Mouse (Mus musculus) MEL (cell line): ENCODE measurements around the gene Echdc3.

ENCODE experiments used
- CHD1 ChIP-seq: IDR thresholded peaks from 2 replicates; pipeline ENCODE4 v1.6.1; 2012; ENCODE audit warnings: low read depth, mild to moderate bottlenecking, inconsistent platforms, low read length, improper control_type of control experiment
- CHD2 ChIP-seq: IDR thresholded peaks from 2 replicates; pipeline ENCODE4 v1.6.1; 2011; ENCODE audit warnings: low read length, improper control_type of control experiment
- CTCF ChIP-seq, 3 experiments: IDR thresholded peaks in 2 of 3; conservative IDR thresholded peaks in 1 of 3; 2 replicates each; pipeline ENCODE4 v1.5.1; 2011 to 2012; ENCODE audit warnings: low read length in 3 of 3, low read depth in 2 of 3, mild to moderate bottlenecking in 2 of 3, improper control_type of control experiment in 1 of 3, inconsistent platforms in 1 of 3, mixed read lengths in 1 of 3, moderate library complexity in 1 of 3; ENCODE audit not compliant: control insufficient read depth in 1 of 3, insufficient read depth in 1 of 3, poor library complexity in 1 of 3, severe bottlenecking in 1 of 3
- EP300 ChIP-seq, 2 experiments: IDR thresholded peaks; 2 replicates each; pipeline ENCODE4 v1.6.1; 2011; ENCODE audit warnings: improper control_type of control experiment in 2 of 2, low read length in 2 of 2, low read depth in 1 of 2, mild to moderate bottlenecking in 1 of 2
- GABPA ChIP-seq: IDR thresholded peaks from 2 replicates; pipeline ENCODE4 v1.6.1; 2012; ENCODE audit warnings: low read depth, mild to moderate bottlenecking, inconsistent platforms, low read length, improper control_type of control experiment, moderate library complexity
- GATA1 ChIP-seq: IDR thresholded peaks from 2 replicates; pipeline ENCODE4 v1.6.1; 2011; ENCODE audit warnings: low read depth, low read length, improper control_type of control experiment
- KAT2A ChIP-seq: conservative IDR thresholded peaks from 2 replicates; pipeline ENCODE4 v1.6.1; 2012; ENCODE audit warnings: low read depth, low read length, improper control_type of control experiment, inconsistent platforms
- MAX ChIP-seq: IDR thresholded peaks from 2 replicates; pipeline ENCODE4 v1.6.1; 2011; ENCODE audit warnings: low read length, improper control_type of control experiment
- NRF1 ChIP-seq: IDR thresholded peaks from 2 replicates; pipeline ENCODE4 v1.6.1; 2014; ENCODE audit warnings: low read depth, mild to moderate bottlenecking, inconsistent platforms, low read length, improper control_type of control experiment, moderate library complexity; ENCODE audit not compliant: poor library complexity, insufficient read depth, severe bottlenecking
- POLR2A ChIP-seq, 2 experiments: IDR thresholded peaks; 2 replicates each; pipeline ENCODE4 v1.6.1; 2011 to 2012; ENCODE audit warnings: low read length in 2 of 2, mild to moderate bottlenecking in 2 of 2, control low read depth in 1 of 2, improper control_type of control experiment in 1 of 2, low read depth in 1 of 2, moderate library complexity in 1 of 2; ENCODE audit not compliant: control insufficient read depth in 1 of 2, insufficient read depth in 1 of 2, poor library complexity in 1 of 2
- SMC3 ChIP-seq: IDR thresholded peaks from 2 replicates; pipeline ENCODE4 v1.6.1; 2011; ENCODE audit warnings: low read depth, low read length, improper control_type of control experiment
- TAL1 ChIP-seq: IDR thresholded peaks from 2 replicates; pipeline ENCODE4 v1.6.1; 2012; ENCODE audit warnings: mild to moderate bottlenecking, inconsistent platforms, low read length, moderate library complexity, mixed read lengths
- USF1 ChIP-seq: IDR thresholded peaks from 2 replicates; pipeline ENCODE4 v1.6.1; 2014; ENCODE audit warnings: low read depth, mild to moderate bottlenecking, inconsistent platforms, low read length, improper control_type of control experiment, moderate library complexity
- ZNF384 ChIP-seq: IDR thresholded peaks from 2 replicates; pipeline ENCODE4 v1.6.1; 2012; ENCODE audit warnings: low read depth, mild to moderate bottlenecking, inconsistent platforms, low read length, improper control_type of control experiment

DNA sequence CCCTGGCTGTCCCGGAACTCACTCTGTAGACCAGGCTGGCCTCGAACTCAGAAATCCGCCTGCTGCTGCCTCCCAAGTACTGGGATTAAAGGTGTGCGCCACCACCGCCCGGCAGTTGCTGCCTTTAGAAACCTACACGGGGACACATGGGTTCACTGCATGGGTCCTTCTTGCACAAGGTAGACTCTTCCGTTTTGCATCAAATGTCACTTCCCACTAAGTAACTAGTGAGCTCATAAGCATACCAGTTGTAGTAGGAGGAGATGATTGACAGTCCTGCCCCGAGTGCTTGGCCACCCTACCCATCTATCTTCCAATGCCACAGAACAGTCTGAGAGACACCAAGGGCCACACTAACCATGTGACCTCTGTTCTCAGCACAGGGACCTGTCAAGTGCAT lies 53.6 kb downstream of the Echdc3 start:
- TF ChIP-seq SMC3 = no peak
- no peak for TF ChIP-seq TAL1
- TF ChIP-seq CTCF (IDR thresholded peaks at IDR 0.05 in 2 of 3, conservative IDR thresholded peaks at IDR 0.05 in 1 of 3; ENCODE audit: control insufficient read depth in 1 of 3, insufficient read depth in 1 of 3, low read depth in 2 of 3, low read length in 3 of 3, poor library complexity in 1 of 3, severe bottlenecking in 1 of 3) = no peak
- TF ChIP-seq POLR2A (IDR thresholded peaks at IDR 0.05; ENCODE audit: control insufficient read depth in 1 of 2, insufficient read depth in 1 of 2, low read depth in 1 of 2, low read length in 2 of 2, poor library complexity in 1 of 2) = no peak
- TF ChIP-seq GATA1 = no peak
- no peak for TF ChIP-seq KAT2A
- no peak for TF ChIP-seq EP300 (IDR thresholded peaks at IDR 0.05; ENCODE audit: low read depth in 1 of 2, low read length in 2 of 2)
- TF ChIP-seq USF1 = no peak
- TF ChIP-seq CHD1 = no peak
- TF ChIP-seq GABPA = no peak
- TF ChIP-seq CHD2 = no peak
- no peak for TF ChIP-seq NRF1
- TF ChIP-seq ZNF384 = no peak
- no peak for TF ChIP-seq MAX
